ENCODE assay signal across 11 mouse cellular contexts in the genomic region with DNA sequence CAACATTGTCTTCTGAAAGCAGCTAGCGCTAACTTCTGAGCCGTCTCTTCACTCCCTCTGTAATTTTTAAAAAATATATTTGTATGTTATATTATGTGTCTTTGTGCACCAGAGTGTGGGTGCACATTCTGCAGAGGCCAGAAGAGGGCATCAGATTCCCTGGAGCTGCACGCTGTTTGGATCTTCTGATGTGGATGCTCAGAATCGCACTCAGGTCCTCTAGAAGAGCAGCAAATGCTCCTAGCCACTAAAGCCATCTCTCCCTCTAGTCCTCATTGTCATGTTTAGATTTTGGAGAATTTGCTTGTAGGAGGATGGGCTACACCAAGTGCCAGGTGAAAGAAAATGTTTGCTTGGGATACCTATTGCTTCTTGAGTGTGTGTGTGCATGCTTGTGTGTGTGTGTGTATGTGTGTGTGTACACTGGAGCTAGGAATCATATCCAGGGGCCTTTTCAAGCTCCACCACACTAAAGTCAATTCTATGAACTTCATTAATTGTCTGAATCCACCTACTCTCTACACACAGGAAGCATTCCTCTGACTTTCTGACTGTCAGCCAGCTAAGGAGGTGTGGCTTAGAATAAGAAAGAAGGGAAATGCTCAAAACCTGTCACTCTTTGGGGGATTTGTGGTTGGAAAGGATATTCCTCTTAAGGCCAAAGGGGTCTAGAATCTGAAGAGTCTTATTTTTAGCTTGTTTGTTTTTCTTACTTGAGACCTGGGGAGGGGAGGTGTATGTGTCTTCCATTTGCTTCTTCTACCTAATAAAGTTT. TPM values are rescaled to one million over a fixed set of nuclear protein-coding genes. Genes with fewer than 3 reads are reported as not detected.
DNase-seq lines count a peak whose midpoint lies in the region; ATAC-seq and TF ChIP-seq lines count a peak whose summit lies in the region.
"Had no signal": no experiment of that assay in that cellular context is flagged by ENCODE, and none has a peak within 500 bp of the region (broad histone marks: within the 10 kb centered on the region; RNA-seq: fewer than 3 reads in every experiment).

No protein-coding gene starts in this region.

- H3K27ac ChIP-seq in kidney, embryonic 15.5 days: no peak overlapping the region
- peak overlapping the region; percentile 71 for H3K27ac ChIP-seq in liver, embryonic 13.5 days

- H3K4me3 ChIP-seq in erythroblast, embryonic 14.5 days (replicated peaks): peak overlapping the region; percentile 69
- H3K4me3 ChIP-seq in kidney, embryonic 15.5 days (replicated peaks): no peak overlapping the region
- no peak overlapping the region for H3K4me3 ChIP-seq in E14TG2a.4 (replicated peaks; ENCODE audit: low read length)
- peak overlapping the region; percentile 66 for H3K4me3 ChIP-seq in liver, embryonic 13.5 days (replicated peaks)

- H3K36me3 ChIP-seq in erythroblast, embryonic 14.5 days (ENCODE audit: control insufficient read depth): peaks cover 53% of the 10 kb centered on the region
- peaks cover 21% of the 10 kb centered on the region for H3K36me3 ChIP-seq in kidney, embryonic 15.5 days
- H3K36me3 ChIP-seq in E14TG2a.4 (ENCODE audit: insufficient read depth, low read length): peaks cover 27% of the 10 kb centered on the region
- H3K36me3 ChIP-seq in liver, embryonic 13.5 days: peaks cover 34% of the 10 kb centered on the region

- no peaks in the 10 kb centered on the region for H3K27me3 ChIP-seq in erythroblast, embryonic 14.5 days (ENCODE audit: control insufficient read depth)
- no peaks in the 10 kb centered on the region for H3K27me3 ChIP-seq in kidney, embryonic 15.5 days
- H3K27me3 ChIP-seq in E14TG2a.4 (ENCODE audit: insufficient read depth, low read length): peaks cover 17% of the 10 kb centered on the region
- no peaks in the 10 kb centered on the region for H3K27me3 ChIP-seq in liver, embryonic 13.5 days
- H3K27me3 ChIP-seq: limb, embryonic 15.5 days had no signal

- peak; percentile 32 for DNase-seq in kidney, adult 9 months
- no peak for DNase-seq in liver, embryonic 13.5 days
- DNase-seq in MN1 (ENCODE audit: low spot score): no peak
- no peak for DNase-seq in urinary bladder, adult 2 months (ENCODE audit: low spot score)
- DNase-seq: cerebellum, adult 2 months had no signal

- peak; percentile 24; the same call in 1 of the 2 replicates for TF ChIP-seq CTCF in E14TG2a.4 (conservative IDR thresholded peaks at IDR 0.05; ENCODE audit: low read length)

- peaks cover 3% of the 10 kb centered on the region for H3K9me3 ChIP-seq in erythroblast, embryonic 14.5 days (ENCODE audit: control insufficient read depth, low read length)
- no peaks in the 10 kb centered on the region for H3K9me3 ChIP-seq in kidney, embryonic 15.5 days (replicated peaks)
- H3K9me3 ChIP-seq in E14TG2a.4 (ENCODE audit: low read length): no peaks in the 10 kb centered on the region
- no peaks in the 10 kb centered on the region for H3K9me3 ChIP-seq in liver, embryonic 13.5 days (replicated peaks)
- H3K9me3 ChIP-seq: limb, embryonic 15.5 days had no signal

- no peak overlapping the region for H3K9ac ChIP-seq in kidney, embryonic 15.5 days
- H3K9ac ChIP-seq in liver, embryonic 13.5 days: no peak overlapping the region

- H3K4me2 ChIP-seq in kidney, embryonic 15.5 days: no peak overlapping the region
- peak overlapping the region; percentile 96 for H3K4me2 ChIP-seq in liver, embryonic 13.5 days

- WGBS in kidney, embryonic 15.5 days: 98% methylated on average over 4 of the region's 4 CpGs
- 97% methylated on average over 4 of the region's 4 CpGs for WGBS in liver, embryonic 13.5 days (ENCODE audit: insufficient replicate concordance)

- H3K4me1 ChIP-seq in erythroblast, embryonic 14.5 days (ENCODE audit: control insufficient read depth): peaks cover 75% of the 10 kb centered on the region
- peaks cover 34% of the 10 kb centered on the region for H3K4me1 ChIP-seq in kidney, embryonic 15.5 days
- H3K4me1 ChIP-seq in E14TG2a.4 (replicated peaks; ENCODE audit: low read depth, low read length): peaks cover 50% of the 10 kb centered on the region
- peaks cover 75% of the 10 kb centered on the region for H3K4me1 ChIP-seq in liver, embryonic 13.5 days (replicated peaks)

- no peak for ATAC-seq in erythroblast, adult 5-6 weeks (replicated peaks; ENCODE audit: low FRiP score, poor library complexity, severe bottlenecking)
- no peak for ATAC-seq in kidney, embryonic 15.5 days (replicated peaks; ENCODE audit: low FRiP score)
- no peak for ATAC-seq in liver, embryonic 13.5 days (ENCODE audit: low read depth)

RNA-seq across cellular contexts. Expression of gene Tlcd2, which starts 5.4 kb away (rescaled TPM):
- 0.15 and 0.41 TPM in 2 replicates for polyA plus RNA-seq in erythroblast, embryonic 14.5 days (2012)
- 1.5 and 3.7 TPM in 2 replicates for total RNA-seq in erythroblast, adult 5-6 weeks (2015; ENCODE audit: low replicate concordance)
- 1.3 and 5.5 TPM in 2 replicates for total RNA-seq in erythroblast, adult 5-6 weeks (2017; ENCODE audit: low replicate concordance)
- polyA plus RNA-seq in kidney, embryonic 15.5 days (2015; fragmentation: Nextera tagmentation; extraction: Ambion mirVana): 22.6 and 24.5 TPM in 2 replicates
- polyA plus RNA-seq in liver, embryonic 13.5 days (2015; fragmentation: Nextera tagmentation; extraction: Ambion mirVana): 18.7 and 18.8 TPM in 2 replicates
- polyA plus RNA-seq in urinary bladder, adult 2 months (2012; rRNA removed): 12.1 and 12.6 TPM in 2 replicates

RNA-seq across cellular contexts. Expression of gene Wdr81, which starts 12.4 kb away (rescaled TPM):
- polyA plus RNA-seq in erythroblast, embryonic 14.5 days (2012): 11.2 and 11.7 TPM in 2 replicates
- total RNA-seq in erythroblast, adult 5-6 weeks (2015; ENCODE audit: low replicate concordance): 22.6 and 24.8 TPM in 2 replicates
- total RNA-seq in erythroblast, adult 5-6 weeks (2017; ENCODE audit: low replicate concordance): 27.3 and 28.2 TPM in 2 replicates
- 5.0 and 6.2 TPM in 2 replicates for polyA plus RNA-seq in kidney, embryonic 15.5 days (2015; fragmentation: Nextera tagmentation; extraction: Ambion mirVana)
- 18.5 and 21.3 TPM in 2 replicates for polyA plus RNA-seq in liver, embryonic 13.5 days (2015; fragmentation: Nextera tagmentation; extraction: Ambion mirVana)
- polyA plus RNA-seq in urinary bladder, adult 2 months (2012; rRNA removed): 8.5 and 13.0 TPM in 2 replicates

RNA-seq across cellular contexts. Expression of gene Prpf8, which starts 19.7 kb away (rescaled TPM):
- 2.2 and 4.5 TPM in 2 replicates for polyA plus RNA-seq in erythroblast, embryonic 14.5 days (2012)
- 42.3 and 43.5 TPM in 2 replicates for total RNA-seq in erythroblast, adult 5-6 weeks (2015; ENCODE audit: low replicate concordance)
- 26.5 and 27.0 TPM in 2 replicates for total RNA-seq in erythroblast, adult 5-6 weeks (2017; ENCODE audit: low replicate concordance)
- polyA plus RNA-seq in kidney, embryonic 15.5 days (2015; fragmentation: Nextera tagmentation; extraction: Ambion mirVana): 54.6 and 61.7 TPM in 2 replicates
- polyA plus RNA-seq in liver, embryonic 13.5 days (2015; fragmentation: Nextera tagmentation; extraction: Ambion mirVana): 28.2 and 31.5 TPM in 2 replicates
- 75.7 and 79.3 TPM in 2 replicates for polyA plus RNA-seq in urinary bladder, adult 2 months (2012; rRNA removed)

RNA-seq across cellular contexts. Expression of gene Serpinf2, which starts 27.5 kb away (rescaled TPM):
- 0.36 and 0.42 TPM in 2 replicates for polyA plus RNA-seq in erythroblast, embryonic 14.5 days (2012)
- 4.6 TPM in 1 of 2 replicates, not detected in the other for total RNA-seq in erythroblast, adult 5-6 weeks (2015; ENCODE audit: low replicate concordance)
- total RNA-seq in erythroblast, adult 5-6 weeks (2017; ENCODE audit: low replicate concordance): 0.70 and 0.94 TPM in 2 replicates
- 35.4 and 47.2 TPM in 2 replicates for polyA plus RNA-seq in kidney, embryonic 15.5 days (2015; fragmentation: Nextera tagmentation; extraction: Ambion mirVana)
- 372 and 430 TPM in 2 replicates for polyA plus RNA-seq in liver, embryonic 13.5 days (2015; fragmentation: Nextera tagmentation; extraction: Ambion mirVana)
- 0.07 and 0.14 TPM in 2 replicates for polyA plus RNA-seq in urinary bladder, adult 2 months (2012; rRNA removed)
- total RNA-seq: gastrocnemius, postnatal 25 days had no signal

RNA-seq across cellular contexts. Expression of gene Rilp, which starts 43.0 kb away (rescaled TPM):
- polyA plus RNA-seq in erythroblast, embryonic 14.5 days (2012): 0.10 TPM in 1 of 2 replicates, not detected in the other
- total RNA-seq in erythroblast, adult 5-6 weeks (2015; ENCODE audit: low replicate concordance): not detected in 2 replicates
- total RNA-seq in erythroblast, adult 5-6 weeks (2017; ENCODE audit: low replicate concordance): not detected in 2 replicates
- polyA plus RNA-seq in kidney, embryonic 15.5 days (2015; fragmentation: Nextera tagmentation; extraction: Ambion mirVana): 1.3 TPM in 2 replicates
- polyA plus RNA-seq in liver, embryonic 13.5 days (2015; fragmentation: Nextera tagmentation; extraction: Ambion mirVana): 1.4 and 1.6 TPM in 2 replicates
- 6.4 and 7.2 TPM in 2 replicates for polyA plus RNA-seq in urinary bladder, adult 2 months (2012; rRNA removed)

Comparison
In these comparisons a context has a peak if more than half of its experiments do, and no peak if none do; other contexts are left out.
1. H3K4me3 ChIP-seq: peak in erythroblast, embryonic 14.5 days (single experiment) and liver, embryonic 13.5 days (single experiment); none in kidney, embryonic 15.5 days (single experiment) and E14TG2a.4 (single experiment).